Mouse (Mus musculus) MEL (cell line): ENCODE data around the gene Rpl14. TPM values are rescaled to one million over a fixed set of nuclear protein-coding genes. Genes with fewer than 3 reads are reported as not detected.

Experiments
- DNase-seq: peaks from one replicate; pipeline ENCODE4 v3.0.0; 2011; ENCODE audit warnings: low read depth, low spot score
- H3K27ac ChIP-seq: 2 replicates; pipeline ENCODE4 v1.5.1; 2012; ENCODE audit warnings: low read depth, mild to moderate bottlenecking, control low read depth, low read length, moderate library complexity; ENCODE audit not compliant: control insufficient read depth
- H3K27me3 ChIP-seq, 2 experiments: fragments of 150-350 bp in 1 of 2; sonication (generic) in 1 of 2; 2 replicates each; pipeline ENCODE4 v1.6.1; 2012; ENCODE audit warnings: low read length in 2 of 2, mild to moderate bottlenecking in 2 of 2, improper control_type of control experiment in 1 of 2, moderate library complexity in 1 of 2; ENCODE audit not compliant: insufficient read depth in 2 of 2, control insufficient read depth in 1 of 2
- H3K36me3 ChIP-seq, 2 experiments: 2 replicates each; pipeline ENCODE4 v1.6.1; 2012 to 2014; ENCODE audit warnings: low read length in 2 of 2, improper control_type of control experiment in 1 of 2, inconsistent platforms in 1 of 2, mild to moderate bottlenecking in 1 of 2; ENCODE audit not compliant: insufficient read depth in 2 of 2, control insufficient read depth in 1 of 2
- H3K4me1 ChIP-seq, 2 experiments: fragments of 150-350 bp in 1 of 2; sonication (generic) in 1 of 2; 2 replicates each; pipeline ENCODE4 v1.6.1; 2012; ENCODE audit warnings: low read length in 2 of 2, improper control_type of control experiment in 1 of 2, mild to moderate bottlenecking in 1 of 2; ENCODE audit not compliant: insufficient read depth in 2 of 2, control insufficient read depth in 1 of 2
- H3K4me3 ChIP-seq, 2 experiments: fragments of 150-350 bp in 1 of 2; sonication (generic) in 1 of 2; 2 replicates each; pipeline ENCODE4 v1.5.1; 2012; ENCODE audit warnings: low read depth in 2 of 2, low read length in 2 of 2, mild to moderate bottlenecking in 2 of 2, moderate library complexity in 2 of 2, control low read depth in 1 of 2, improper control_type of control experiment in 1 of 2; ENCODE audit not compliant: control insufficient read depth in 1 of 2, insufficient read depth in 1 of 2
- H3K79me2 ChIP-seq: 2 replicates; pipeline ENCODE4 v1.6.1; 2012; ENCODE audit warnings: mild to moderate bottlenecking, low read length, moderate library complexity; ENCODE audit not compliant: control insufficient read depth, poor library complexity, insufficient read depth
- H3K9ac ChIP-seq: 2 replicates; pipeline ENCODE4 v1.6.1; 2012; ENCODE audit warnings: low read depth, mild to moderate bottlenecking, control low read depth, low read length, moderate library complexity; ENCODE audit not compliant: control insufficient read depth, poor library complexity, severe bottlenecking
- H3K9me3 ChIP-seq: fragments of 150-350 bp; sonication (generic); replicated peaks from 2 replicates; pipeline ENCODE4 v1.6.1; 2012; ENCODE audit warnings: mild to moderate bottlenecking, low read length, improper control_type of control experiment, moderate library complexity; ENCODE audit not compliant: insufficient read depth
- BHLHE40 ChIP-seq: IDR thresholded peaks from 2 replicates; pipeline ENCODE4 v1.6.1; 2012; ENCODE audit warnings: low read depth, mild to moderate bottlenecking, inconsistent platforms, low read length, improper control_type of control experiment, borderline replicate concordance
- CHD1 ChIP-seq: IDR thresholded peaks from 2 replicates; pipeline ENCODE4 v1.6.1; 2012; ENCODE audit warnings: low read depth, mild to moderate bottlenecking, inconsistent platforms, low read length, improper control_type of control experiment
- ETS1 ChIP-seq: IDR thresholded peaks from 2 replicates; pipeline ENCODE4 v1.6.1; 2012; ENCODE audit warnings: low read depth, mild to moderate bottlenecking, inconsistent platforms, low read length, improper control_type of control experiment, moderate library complexity
- KAT2A ChIP-seq: conservative IDR thresholded peaks from 2 replicates; pipeline ENCODE4 v1.6.1; 2012; ENCODE audit warnings: low read depth, low read length, improper control_type of control experiment, inconsistent platforms
- MXI1 ChIP-seq: IDR thresholded peaks from 2 replicates; pipeline ENCODE4 v1.6.1; 2011; ENCODE audit warnings: mild to moderate bottlenecking, low read depth, low read length, improper control_type of control experiment
- MYB ChIP-seq: IDR thresholded peaks from 2 replicates; pipeline ENCODE4 v1.6.1; 2011; ENCODE audit warnings: mild to moderate bottlenecking, low read depth, low read length, improper control_type of control experiment
- MYC ChIP-seq: IDR thresholded peaks from 2 replicates; pipeline ENCODE4 v1.6.1; 2011; ENCODE audit warnings: low read depth, mild to moderate bottlenecking, low read length, improper control_type of control experiment, moderate library complexity
- NELFE ChIP-seq: IDR thresholded peaks from 2 replicates; pipeline ENCODE4 v1.6.1; 2011; ENCODE audit warnings: low read depth, low read length, improper control_type of control experiment
- POLR2A ChIP-seq, 2 experiments: IDR thresholded peaks; 2 replicates each; pipeline ENCODE4 v1.6.1; 2011 to 2012; ENCODE audit warnings: low read length in 2 of 2, mild to moderate bottlenecking in 2 of 2, control low read depth in 1 of 2, improper control_type of control experiment in 1 of 2, low read depth in 1 of 2, moderate library complexity in 1 of 2; ENCODE audit not compliant: control insufficient read depth in 1 of 2, insufficient read depth in 1 of 2, poor library complexity in 1 of 2
- POLR2AphosphoS2 ChIP-seq: IDR thresholded peaks from 2 replicates; pipeline ENCODE4 v1.6.1; 2011; ENCODE audit warnings: low read length, improper control_type of control experiment
- POLR2AphosphoS5 ChIP-seq: IDR thresholded peaks from 2 replicates; pipeline ENCODE4 v1.6.1; 2012; ENCODE audit warnings: low read depth, borderline replicate concordance, mild to moderate bottlenecking, inconsistent platforms, low read length, moderate library complexity, mixed read lengths
- SIN3A ChIP-seq: IDR thresholded peaks from 2 replicates; pipeline ENCODE4 v1.6.1; 2012; ENCODE audit warnings: low read length, improper control_type of control experiment, inconsistent platforms
- TAL1 ChIP-seq: IDR thresholded peaks from 2 replicates; pipeline ENCODE4 v1.6.1; 2012; ENCODE audit warnings: mild to moderate bottlenecking, inconsistent platforms, low read length, moderate library complexity, mixed read lengths
- USF1 ChIP-seq: IDR thresholded peaks from 2 replicates; pipeline ENCODE4 v1.6.1; 2014; ENCODE audit warnings: low read depth, mild to moderate bottlenecking, inconsistent platforms, low read length, improper control_type of control experiment, moderate library complexity
- ZC3H11A ChIP-seq: IDR thresholded peaks from 2 replicates; pipeline ENCODE4 v1.6.1; 2012; ENCODE audit warnings: low read depth, mild to moderate bottlenecking, inconsistent platforms, low read length, improper control_type of control experiment
- ZKSCAN1 ChIP-seq: IDR thresholded peaks from 2 replicates; pipeline ENCODE4 v1.6.1; 2012; ENCODE audit warnings: low read depth, mild to moderate bottlenecking, inconsistent platforms, low read length, improper control_type of control experiment, moderate library complexity
- ZNF384 ChIP-seq: IDR thresholded peaks from 2 replicates; pipeline ENCODE4 v1.6.1; 2012; ENCODE audit warnings: low read depth, mild to moderate bottlenecking, inconsistent platforms, low read length, improper control_type of control experiment
- polyA plus RNA-seq, 2 experiments: library from polyadenylated mRNA; stranded (reverse) in 1 of 2; unstranded in 1 of 2; fragments of >175 nt in 1 of 2; fragments of >200 nt in 1 of 2; gene quantifications; 2 replicates each; pipeline versions ENCODE4 v1.2.1 to v1.2.4; 2012; ENCODE audit warnings: low replicate concordance in 2 of 2, low read depth in 1 of 2; ENCODE audit not compliant: insufficient read length in 2 of 2, insufficient read depth in 1 of 2, missing spikeins in 1 of 2
- total RNA-seq: library from RNA; depleted of rRNA; stranded (reverse); fragments of 300-350 nt; gene quantifications from 2 replicates; pipeline ENCODE4 v1.2.3, GENCODE M21; 2012

The Rpl14 gene
- total and polyA plus RNA-seq, 3 experiments = 502 to 1,607 TPM; not detected in 1

- no peak; the same call in 1 of the 2 replicates for TF ChIP-seq KAT2A
- 0 out of 2 replicates have a peak, but pooled peaks have one; percentile 64 for TF ChIP-seq SIN3A
- no peak for TF ChIP-seq ZC3H11A
- TF ChIP-seq CHD1 = no peak
- no peak for TF ChIP-seq POLR2AphosphoS5
- TF ChIP-seq MXI1 = peak; percentile 80
- no peak for TF ChIP-seq USF1
- no peak for TF ChIP-seq MYB
- peak; percentile 49 to 71; a peak in 1 of 4 replicates for TF ChIP-seq POLR2A (IDR thresholded peaks at IDR 0.05; ENCODE audit: control insufficient read depth in 1 of 2, insufficient read depth in 1 of 2, low read depth in 1 of 2, low read length in 2 of 2, poor library complexity in 1 of 2)
- TF ChIP-seq NELFE = peak; percentile 71
Observed at GRCm38 (mm10) chr9:120577133-120577651, 5.9 kb downstream of the Rpl14 start (continued).

- peaks cover 5 to 20% of the 10 kb centered on the region in 2 experiments for H3K36me3 ChIP-seq
- H3K79me2 ChIP-seq = peaks cover 9% of the 10 kb centered on the region
- no peaks in the 10 kb centered on the region for H3K9me3 ChIP-seq
- no peaks in the 10 kb centered on the region for H3K27me3 ChIP-seq
- H3K4me3 ChIP-seq = peak overlapping the region; percentile 79 to 83
- H3K9ac ChIP-seq = peak overlapping the region; percentile 89
- H3K27ac ChIP-seq = peak overlapping the region; percentile 53
- TF ChIP-seq BHLHE40 = no peak
- TF ChIP-seq ZNF384 = no peak
- peak; percentile 48; the same call in 1 of the 2 replicates for TF ChIP-seq USF1
- no peak for TF ChIP-seq POLR2AphosphoS2
- no peak for TF ChIP-seq ZKSCAN1
- TF ChIP-seq TAL1 = no peak
- H3K4me1 ChIP-seq = peaks cover 3 to 17% of the 10 kb centered on the region in 2 experiments; a peak in 3 of 4 replicates
- DNase-seq = no peak
Observed at GRCm38 (mm10) chr9:120577706-120578405, 6.6 kb downstream of the Rpl14 start.

GRCm38 (mm10) chr9:120578701-120579100, 7.5 kb downstream of the Rpl14 start:
- peak; percentile 18 for DNase-seq
- TF ChIP-seq MYC (no peak), ETS1 (no peak), POLR2AphosphoS2 (no peak)
- TF ChIP-seq, all 39 proteins: peak for 0

More at GRCm38 (mm10) chr9:120578701-120579100, 7.5 kb downstream of the Rpl14 start:
- H3K9ac ChIP-seq = no peak overlapping the region
- H3K27me3 ChIP-seq = no peaks in the 10 kb centered on the region
- no peak overlapping the region for H3K27ac ChIP-seq
- peaks cover 3% of the 10 kb centered on the region for H3K79me2 ChIP-seq
- peaks cover 0 to 13% of the 10 kb centered on the region in 2 experiments; a peak in 2 of 4 replicates for H3K4me1 ChIP-seq
- H3K36me3 ChIP-seq = peaks cover 2 to 12% of the 10 kb centered on the region in 2 experiments
- H3K4me3 ChIP-seq = no peak overlapping the region
- H3K9me3 ChIP-seq = no peaks in the 10 kb centered on the region
